Mouse (Mus musculus): ENCODE measurements around the gene Rbbp4.

GRCm38 (mm10) chr4:129284685-129285084 is 50.5 kb downstream of the Rbbp4 start:
- TF ChIP-seq GATA1 (IDR thresholded peaks at IDR 0.05; ENCODE audit: borderline replicate concordance, low read length) (no peak), FLI1 (IDR thresholded peaks at IDR 0.05; ENCODE audit: low read length) (no peak)

Measured in megakaryocyte, embryonic 14.5 days (primary cell).